Mouse (Mus musculus) midbrain, embryonic 12.5 days (tissue): ENCODE measurements around the gene Gps2. TPM values are rescaled to one million over a fixed set of nuclear protein-coding genes. Genes with fewer than 3 reads are reported as not detected.

Experiments used
- ATAC-seq: fragments of 200-750 bp; cut with Nextera tagmentation; 2 replicates; pipeline ENCODE4 v1.8.0; 2017; ENCODE audit warnings: low read depth, moderate TSS enrichment, moderate library complexity; ENCODE audit not compliant: low FRiP score
- H3K27ac ChIP-seq: fragments of 300-500 bp; sonication (generic); replicated peaks from 2 replicates; pipeline ENCODE4 v1.5.1; 2016; ENCODE audit warnings: mild to moderate bottlenecking
- H3K27me3 ChIP-seq: fragments of 300-500 bp; sonication (generic); 2 replicates; pipeline ENCODE4 v1.6.1; 2016; ENCODE audit warnings: mild to moderate bottlenecking
- H3K36me3 ChIP-seq: fragments of 300-500 bp; sonication (generic); 2 replicates; pipeline ENCODE4 v1.6.1; 2016
- H3K4me1 ChIP-seq: fragments of 300-500 bp; sonication (generic); 2 replicates; pipeline ENCODE4 v1.6.1; 2016
- H3K4me2 ChIP-seq: fragments of 300-500 bp; sonication (generic); replicated peaks from 2 replicates; pipeline ENCODE4 v1.6.1; 2016; ENCODE audit warnings: mild to moderate bottlenecking, moderate library complexity
- H3K4me3 ChIP-seq: fragments of 300-500 bp; sonication (generic); 2 replicates; pipeline ENCODE4 v1.5.1; 2016; ENCODE audit warnings: mild to moderate bottlenecking
- H3K9ac ChIP-seq: fragments of 300-500 bp; sonication (generic); replicated peaks from 2 replicates; pipeline ENCODE4 v1.6.1; 2016; ENCODE audit warnings: mild to moderate bottlenecking, moderate library complexity
- H3K9me3 ChIP-seq: fragments of 300-500 bp; sonication (generic); 2 replicates; pipeline ENCODE4 v1.6.1; 2016; ENCODE audit warnings: mild to moderate bottlenecking
- WGBS: fragments of 180-500 bp; shearing (Covaris S2); methylation state at CpG from one replicate; pipeline ENCODE4 v1.1.7; 2016; 5-methylcytosine and 5-hydroxymethylcytosine counted together
- polyA plus RNA-seq: library from polyadenylated mRNA; unstranded; fragments of >200 nt; fragmentation: Nextera tagmentation; extraction: Ambion mirVana; gene quantifications from 2 replicates; pipeline ENCODE4 v1.2.1, GENCODE M21; 2016

Gps2 gene
- polyA plus RNA-seq, 1 experiment from 2014 or later = 97.6 TPM

GRCm38 (mm10) chr11:69894671-69895070 is 19.0 kb upstream of the Gps2 start:
- ATAC-seq = no peak
- Histone ChIP-seq H3K9me3 (no peaks in the 10 kb centered on the region), H3K36me3 (no peaks in the 10 kb centered on the region), H3K4me2 (no peak overlapping the region), H3K9ac (no peak overlapping the region), H3K27me3 (no peaks in the 10 kb centered on the region), H3K4me3 (no peak overlapping the region), H3K4me1 (peaks cover 10% of the 10 kb centered on the region), H3K27ac (no peak overlapping the region)
- whole genome bisulfite sequencing = 75% methylated on average over 5 of the region's 5 CpGs

- no peak within 1 kb of the TSS for H3K9ac ChIP-seq
- no peak within 1 kb of the TSS for H3K27ac ChIP-seq
- no peaks in the 10 kb centered on the region for H3K9me3 ChIP-seq
- WGBS = 73% methylated on average over 4 of the region's 4 CpGs
- ATAC-seq = no peak
- H3K27me3 ChIP-seq = no peaks in the 10 kb centered on the region
- no peaks in the 10 kb centered on the region for H3K36me3 ChIP-seq
- H3K4me1 ChIP-seq = peaks cover 13% of the 10 kb centered on the region
- H3K4me2 ChIP-seq = no peak within 1 kb of the TSS
- H3K4me3 ChIP-seq = no peak within 1 kb of the TSS
These were observed 18.4 kb upstream of the Gps2 start, which contains the start of gene Acap1 for GRCm38 (mm10) chr11:69895291-69895690. Acap1 (minus strand) TSS chr11:69895539.

GRCm38 (mm10) chr11:69899870-69900269 is 13.8 kb upstream of the Gps2 start:
- WGBS = 27% methylated on average over 4 of the region's 4 CpGs
- peak overlapping the region; percentile 82 for H3K4me2 ChIP-seq
- H3K27me3 ChIP-seq = no peaks in the 10 kb centered on the region
- H3K4me1 ChIP-seq = peaks cover 27% of the 10 kb centered on the region
- ATAC-seq = no peak
- H3K9ac ChIP-seq = peak overlapping the region; percentile 95
- H3K9me3 ChIP-seq = no peaks in the 10 kb centered on the region
- H3K27ac ChIP-seq = no peak overlapping the region
- H3K36me3 ChIP-seq = peaks cover 20% of the 10 kb centered on the region
- peak overlapping the region; percentile 94 for H3K4me3 ChIP-seq

- WGBS = under 1% methylated on average over 38 of the region's 38 CpGs
- Histone ChIP-seq H3K27me3 (no peaks in the 10 kb centered on the region), H3K27ac (peak within 1 kb of the TSS; percentile 96), H3K9me3 (no peaks in the 10 kb centered on the region), H3K9ac (peak within 1 kb of the TSS; percentile 95), H3K4me3 (peak within 1 kb of the TSS; percentile 94), H3K36me3 (peaks cover 28% of the 10 kb centered on the region), H3K4me2 (peak within 1 kb of the TSS; percentile 82), H3K4me1 (peaks cover 27% of the 10 kb centered on the region)
- ATAC-seq = peak; percentile 91
These were observed 12.9 kb upstream of the Gps2 start, which contains the start of the genes 2810408A11Rik and Neurl4 for GRCm38 (mm10) chr11:69900471-69901405. 2810408A11Rik (minus strand) TSS chr11:69900987. Neurl4 (plus strand) TSS chr11:69901072.

GRCm38 (mm10) chr11:69901406-69901846 is 12.3 kb upstream of the Gps2 start:
- Histone ChIP-seq H3K36me3 (peaks cover 35% of the 10 kb centered on the region), H3K4me3 (peak overlapping the region; percentile 94), H3K4me2 (peak overlapping the region; percentile 82), H3K27ac (peak overlapping the region; percentile 96), H3K27me3 (no peaks in the 10 kb centered on the region), H3K9me3 (no peaks in the 10 kb centered on the region), H3K9ac (peak overlapping the region; percentile 95), H3K4me1 (peaks cover 27% of the 10 kb centered on the region)
- under 1% methylated on average over 42 of the region's 42 CpGs for WGBS
- ATAC-seq = peak; percentile 76

- Histone ChIP-seq H3K4me2 (peak overlapping the region; percentile 82), H3K4me3 (peak overlapping the region; percentile 94), H3K27ac (peak overlapping the region; percentile 96), H3K4me1 (peaks cover 27% of the 10 kb centered on the region), H3K27me3 (no peaks in the 10 kb centered on the region), H3K9ac (peak overlapping the region; percentile 95), H3K9me3 (no peaks in the 10 kb centered on the region), H3K36me3 (peaks cover 40% of the 10 kb centered on the region)
- no peak; the same call in none of the 2 replicates for ATAC-seq
- under 1% methylated on average over 39 of the region's 39 CpGs for WGBS
These were observed 11.7 kb upstream of the Gps2 start for GRCm38 (mm10) chr11:69901993-69902392.

- Histone ChIP-seq H3K4me3 (peak overlapping the region; percentile 94), H3K27me3 (no peaks in the 10 kb centered on the region), H3K9me3 (no peaks in the 10 kb centered on the region), H3K36me3 (peaks cover 50% of the 10 kb centered on the region), H3K27ac (no peak overlapping the region), H3K4me2 (peak overlapping the region; percentile 82), H3K9ac (peak overlapping the region; percentile 95; the same call in 1 of the 2 replicates), H3K4me1 (peaks cover 27% of the 10 kb centered on the region)
- WGBS = 93% methylated on average over 13 of the region's 13 CpGs
- no peak for ATAC-seq
These were observed 10.7 kb upstream of the Gps2 start for GRCm38 (mm10) chr11:69902972-69903371.

- Histone ChIP-seq H3K4me1 (peaks cover 20% of the 10 kb centered on the region), H3K36me3 (peaks cover 64% of the 10 kb centered on the region), H3K9me3 (no peaks in the 10 kb centered on the region), H3K4me2 (no peak overlapping the region), H3K9ac (no peak overlapping the region), H3K27me3 (no peaks in the 10 kb centered on the region), H3K27ac (no peak overlapping the region), H3K4me3 (no peak overlapping the region)
- no peak for ATAC-seq
- WGBS = 97% methylated on average over 9 of the region's 9 CpGs
These were observed 9.4 kb upstream of the Gps2 start for GRCm38 (mm10) chr11:69904311-69904710.

- peaks cover 8% of the 10 kb centered on the region for H3K4me1 ChIP-seq
- no peak overlapping the region for H3K27ac ChIP-seq
- 93% methylated on average over 11 of the region's 11 CpGs for WGBS
- H3K4me2 ChIP-seq = no peak overlapping the region
- no peak overlapping the region for H3K9ac ChIP-seq
- no peaks in the 10 kb centered on the region for H3K9me3 ChIP-seq
- no peak for ATAC-seq
- H3K36me3 ChIP-seq = peaks cover 97% of the 10 kb centered on the region
- no peaks in the 10 kb centered on the region for H3K27me3 ChIP-seq
- no peak overlapping the region for H3K4me3 ChIP-seq
These were observed 5.0 kb upstream of the Gps2 start for GRCm38 (mm10) chr11:69908645-69909044.

GRCm38 (mm10) chr11:69909174-69909573 is 4.5 kb upstream of the Gps2 start:
- ATAC-seq = no peak
- no peaks in the 10 kb centered on the region for H3K27me3 ChIP-seq
- 90% methylated on average over 5 of the region's 5 CpGs for WGBS

GRCm38 (mm10) chr11:69910177-69910576 is 3.5 kb upstream of the Gps2 start:
- 94% methylated on average over 8 of the region's 8 CpGs for WGBS
- ATAC-seq = no peak

More at GRCm38 (mm10) chr11:69909174-69909573, 4.5 kb upstream of the Gps2 start:
- Histone ChIP-seq H3K4me1 (peaks cover 9% of the 10 kb centered on the region), H3K9me3 (no peaks in the 10 kb centered on the region), H3K4me3 (no peak overlapping the region), H3K4me2 (no peak overlapping the region), H3K27ac (no peak overlapping the region), H3K36me3 (peaks cover 92% of the 10 kb centered on the region), H3K9ac (no peak overlapping the region)

More at GRCm38 (mm10) chr11:69910177-69910576, 3.5 kb upstream of the Gps2 start:
- Histone ChIP-seq H3K9me3 (no peaks in the 10 kb centered on the region), H3K27me3 (no peaks in the 10 kb centered on the region), H3K4me1 (peaks cover 19% of the 10 kb centered on the region), H3K4me3 (no peak overlapping the region), H3K9ac (0 out of 2 replicates have a peak overlapping the region, but pooled peaks have one; percentile 1), H3K27ac (no peak overlapping the region), H3K36me3 (peaks cover 84% of the 10 kb centered on the region), H3K4me2 (no peak overlapping the region)
